Mouse (Mus musculus) ES-E14 (cell line): ENCODE results near the gene Gm17509.

Experiments used
- CHD2 ChIP-seq: IDR thresholded peaks from 2 replicates; pipeline ENCODE4 v1.6.1; 2014; ENCODE audit warnings: mild to moderate bottlenecking, low read depth, low read length, inconsistent platforms
- HCFC1 ChIP-seq: IDR thresholded peaks from 2 replicates; pipeline ENCODE4 v1.6.1; 2012; ENCODE audit warnings: low read length, inconsistent platforms, borderline replicate concordance; ENCODE audit not compliant: insufficient read depth
- MAFK ChIP-seq: IDR thresholded peaks from 2 replicates; pipeline ENCODE4 v1.6.1; 2014; ENCODE audit warnings: mild to moderate bottlenecking, low read depth, low read length, inconsistent platforms; ENCODE audit not compliant: insufficient read depth
- ZC3H11A ChIP-seq: IDR thresholded peaks from 2 replicates; pipeline ENCODE4 v1.6.1; 2012; ENCODE audit warnings: low read depth, mild to moderate bottlenecking, inconsistent platforms, low read length, borderline replicate concordance
- ZNF384 ChIP-seq: IDR thresholded peaks from 2 replicates; pipeline ENCODE4 v1.6.1; 2012; ENCODE audit warnings: low read depth, low read length, inconsistent platforms

DNA sequence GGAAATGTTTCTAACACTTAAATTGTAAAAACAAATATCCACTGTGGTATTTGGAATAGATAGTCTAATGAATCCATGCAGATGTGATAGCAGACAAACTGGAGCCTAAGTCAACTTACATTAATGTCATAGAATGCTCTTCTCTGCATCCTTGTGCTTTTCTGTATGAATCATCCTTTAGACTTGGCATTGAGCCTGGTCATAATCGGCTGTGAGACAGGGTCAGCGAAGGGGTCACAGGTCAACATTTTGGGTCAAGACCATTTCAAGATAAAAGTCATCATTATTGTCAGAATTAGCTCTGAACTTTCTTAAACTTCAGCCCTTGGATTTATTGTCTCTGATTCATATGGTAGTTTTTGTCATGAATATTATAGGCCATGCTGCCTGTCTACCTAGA is 45.3 kb upstream of the Gm17509 start:
- TF ChIP-seq ZNF384 (no peak), CHD2 (no peak), HCFC1 (no peak), ZC3H11A (no peak), MAFK (no peak)
